Mouse (Mus musculus): ENCODE measurements around the gene Ap3d1. TPM values are rescaled to one million over a fixed set of nuclear protein-coding genes. Genes with fewer than 3 reads are reported as not detected.

The Ap3d1 gene
- total and polyA plus RNA-seq, 2 experiments from 2014 or later = 87.7 to 176 TPM

- no peak for TF ChIP-seq CTCF (IDR thresholded peaks at IDR 0.05; ENCODE audit: low read depth)
- Histone ChIP-seq H3K4me3 (ENCODE audit: low read depth, low read length) (no peak overlapping the region), H3K9me3 (ENCODE audit: low read length) (no peaks in the 10 kb centered on the region), H3K27me3 (ENCODE audit: insufficient read depth, low read length) (no peaks in the 10 kb centered on the region), H3K4me2 (ENCODE audit: low read depth) (peak overlapping the region; percentile 32), H3K9ac (no peak overlapping the region), H3K36me3 (ENCODE audit: insufficient read depth) (no peaks in the 10 kb centered on the region), H3K27ac (ENCODE audit: low read depth, low read length) (no peak overlapping the region), H3K4me1 (ENCODE audit: insufficient read depth) (peaks cover 12% of the 10 kb centered on the region)
- DNase-seq (peak; percentile 63), ATAC-seq (peak; percentile 23)
- 7% methylated on average over 6 of the region's 6 CpGs for WGBS
Measured at GRCm38 (mm10) chr10:80752079-80752625, 10.1 kb upstream of the Ap3d1 start.

GRCm38 (mm10) chr10:80751188-80751832 lies 9.2 kb upstream of the Ap3d1 start:
- peak; percentile 48 for TF ChIP-seq CTCF (IDR thresholded peaks at IDR 0.05; ENCODE audit: low read depth)
- H3K9ac ChIP-seq = no peak overlapping the region
- H3K4me3 ChIP-seq (ENCODE audit: low read depth, low read length) = no peak overlapping the region

DNA sequence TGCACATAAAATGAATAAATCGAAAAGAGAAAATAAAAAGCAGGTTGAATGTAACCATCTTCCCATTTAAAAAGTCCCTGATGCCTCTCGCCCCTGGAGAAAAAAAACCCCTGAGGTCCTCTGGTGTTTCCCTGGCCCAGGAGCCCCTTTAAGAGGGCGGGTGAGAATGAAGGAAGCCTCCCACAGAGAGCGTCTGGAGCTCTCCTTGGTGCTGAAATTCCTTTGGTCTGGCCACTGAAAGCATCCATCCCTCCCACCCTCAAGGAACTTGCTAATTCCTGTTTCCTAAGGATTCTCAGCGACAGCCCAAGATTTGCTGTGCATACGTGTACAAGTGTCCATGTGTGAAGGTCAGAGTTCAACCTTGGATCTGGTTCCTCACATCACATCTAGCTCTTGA lies 6.5 kb upstream of the Ap3d1 start:
- H3K4me2 ChIP-seq (ENCODE audit: low read depth) = no peak overlapping the region
- WGBS = 12% methylated on average over 6 of the region's 6 CpGs
- no peak for DNase-seq
- H3K36me3 ChIP-seq (ENCODE audit: insufficient read depth) = no peaks in the 10 kb centered on the region
- H3K9me3 ChIP-seq (ENCODE audit: low read length) = no peaks in the 10 kb centered on the region
- H3K27ac ChIP-seq (ENCODE audit: low read depth, low read length) = no peak overlapping the region
- H3K4me1 ChIP-seq (ENCODE audit: insufficient read depth) = no peaks in the 10 kb centered on the region
- no peaks in the 10 kb centered on the region for H3K27me3 ChIP-seq (ENCODE audit: insufficient read depth, low read length)
- H3K9ac ChIP-seq = no peak overlapping the region
- TF ChIP-seq CTCF (IDR thresholded peaks at IDR 0.05; ENCODE audit: low read depth) = no peak
- ATAC-seq = no peak
- no peak overlapping the region for H3K4me3 ChIP-seq (ENCODE audit: low read depth, low read length)

More at GRCm38 (mm10) chr10:80751188-80751832, 9.2 kb upstream of the Ap3d1 start:
- Histone ChIP-seq H3K9me3 (ENCODE audit: low read length) (no peaks in the 10 kb centered on the region), H3K4me1 (ENCODE audit: insufficient read depth) (peaks cover 3% of the 10 kb centered on the region), H3K27me3 (ENCODE audit: insufficient read depth, low read length) (no peaks in the 10 kb centered on the region), H3K4me2 (ENCODE audit: low read depth) (peak overlapping the region; percentile 32), H3K36me3 (ENCODE audit: insufficient read depth) (no peaks in the 10 kb centered on the region), H3K27ac (ENCODE audit: low read depth, low read length) (no peak overlapping the region)
- WGBS = 18% methylated on average over 16 of the region's 16 CpGs
- DNase-seq (no peak), ATAC-seq (no peak)

DNA sequence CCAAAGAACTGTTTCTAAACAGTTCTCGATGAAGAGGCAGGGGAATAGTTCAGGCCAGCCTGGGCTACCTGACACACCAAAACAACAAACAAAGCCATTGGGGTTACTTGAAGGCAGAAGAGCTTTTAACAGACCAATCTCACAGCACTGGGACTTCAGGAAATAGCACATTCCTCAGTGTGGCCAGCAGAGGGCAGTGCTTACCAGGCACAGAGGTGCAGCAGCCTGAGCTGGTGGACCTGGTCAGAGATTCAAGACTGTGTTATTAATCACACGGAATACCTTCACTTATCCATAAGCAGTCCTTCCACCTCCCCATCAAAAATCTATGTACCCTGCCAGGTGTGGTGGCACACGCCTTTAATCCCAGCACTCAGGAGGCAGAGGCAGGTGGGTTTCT lies 5.3 kb upstream of the Ap3d1 start:
- peaks cover 3% of the 10 kb centered on the region; the same call in 1 of the 2 replicates for H3K4me1 ChIP-seq (ENCODE audit: insufficient read depth)
- H3K4me3 ChIP-seq (ENCODE audit: low read depth, low read length) = no peak overlapping the region
- WGBS = 13% methylated on average over 3 of the region's 3 CpGs
- H3K9ac ChIP-seq = no peak overlapping the region
- ATAC-seq = peak; percentile 40; the same call in 1 of the 2 replicates
- H3K4me2 ChIP-seq (ENCODE audit: low read depth) = no peak overlapping the region
- TF ChIP-seq CTCF (IDR thresholded peaks at IDR 0.05; ENCODE audit: low read depth) = peak; percentile 93
- H3K27ac ChIP-seq (ENCODE audit: low read depth, low read length) = no peak overlapping the region
- no peaks in the 10 kb centered on the region for H3K27me3 ChIP-seq (ENCODE audit: insufficient read depth, low read length)
- DNase-seq = peak; percentile 71
- no peaks in the 10 kb centered on the region for H3K36me3 ChIP-seq (ENCODE audit: insufficient read depth)
- no peaks in the 10 kb centered on the region for H3K9me3 ChIP-seq (ENCODE audit: low read length)

GRCm38 (mm10) chr10:80744262-80744661 lies 2.2 kb upstream of the Ap3d1 start:
- H3K9ac ChIP-seq = no peak overlapping the region
- H3K4me1 ChIP-seq (ENCODE audit: insufficient read depth) = peaks cover 19% of the 10 kb centered on the region
- 43% methylated on average over 5 of the region's 5 CpGs for WGBS
- no peaks in the 10 kb centered on the region for H3K9me3 ChIP-seq (ENCODE audit: low read length)
- DNase-seq (no peak), ATAC-seq (no peak)
- H3K27me3 ChIP-seq (ENCODE audit: insufficient read depth, low read length) = no peaks in the 10 kb centered on the region
- H3K4me2 ChIP-seq (ENCODE audit: low read depth) = no peak overlapping the region
- no peak overlapping the region for H3K4me3 ChIP-seq (ENCODE audit: low read depth, low read length)
- TF ChIP-seq CTCF (IDR thresholded peaks at IDR 0.05; ENCODE audit: low read depth) = no peak
- H3K36me3 ChIP-seq (ENCODE audit: insufficient read depth) = no peaks in the 10 kb centered on the region
- no peak overlapping the region for H3K27ac ChIP-seq (ENCODE audit: low read depth, low read length)

DNA sequence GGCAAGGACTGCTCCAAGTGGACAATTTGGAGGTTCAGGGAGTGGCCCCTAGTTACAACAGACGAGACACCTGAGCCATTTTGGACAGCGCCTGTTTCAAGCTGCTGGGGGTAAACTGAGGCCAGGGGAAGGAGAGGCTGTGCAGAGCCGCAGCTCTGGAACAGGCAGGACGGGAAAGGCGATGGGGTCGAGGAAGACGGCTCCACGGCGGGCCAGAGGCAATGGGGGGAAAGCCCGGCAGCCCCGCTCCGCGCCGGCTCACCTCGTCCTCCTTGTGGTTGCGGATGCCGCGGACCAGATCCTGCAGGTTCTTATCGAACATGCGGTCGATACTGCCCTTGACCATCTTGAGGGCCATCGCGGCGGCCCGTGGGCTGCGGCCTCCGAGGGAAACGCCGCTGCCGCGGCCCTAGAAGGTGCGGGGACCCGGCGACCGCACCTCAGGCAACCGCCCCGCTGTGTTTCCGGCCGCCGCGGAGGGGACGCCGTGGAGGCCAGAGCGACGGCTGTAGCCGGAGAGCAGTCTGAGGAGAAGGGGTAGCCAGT lies 357 bp downstream of the Ap3d1 start:
- H3K36me3 ChIP-seq (ENCODE audit: insufficient read depth) = no peaks in the 10 kb centered on the region; the same call in 1 of the 2 replicates
- no peaks in the 10 kb centered on the region for H3K9me3 ChIP-seq (ENCODE audit: low read length)
- no peaks in the 10 kb centered on the region for H3K27me3 ChIP-seq (ENCODE audit: insufficient read depth, low read length)
- H3K4me3 ChIP-seq (ENCODE audit: low read depth, low read length) = peak overlapping the region; percentile 99
- DNase-seq (no peak), ATAC-seq (no peak)
- TF ChIP-seq CTCF (IDR thresholded peaks at IDR 0.05; ENCODE audit: low read depth) = no peak
- H3K27ac ChIP-seq (ENCODE audit: low read depth, low read length) = peak overlapping the region; percentile 84
- H3K9ac ChIP-seq = peak overlapping the region; percentile 98
- WGBS = 0% methylated on average over 45 of the region's 46 CpGs
- peak overlapping the region; percentile 88 for H3K4me2 ChIP-seq (ENCODE audit: low read depth)
- H3K4me1 ChIP-seq (ENCODE audit: insufficient read depth) = peaks cover 19% of the 10 kb centered on the region

GRCm38 (mm10) chr10:80741146-80741545 lies 918 bp downstream of the Ap3d1 start:
- 34% methylated on average over 5 of the region's 5 CpGs for WGBS
- no peak for ATAC-seq

More at GRCm38 (mm10) chr10:80741146-80741545, 918 bp downstream of the Ap3d1 start:
- TF ChIP-seq CTCF (IDR thresholded peaks at IDR 0.05; ENCODE audit: low read depth) = no peak
- H3K9ac ChIP-seq = peak overlapping the region; percentile 98
- peak overlapping the region; percentile 99 for H3K4me3 ChIP-seq (ENCODE audit: low read depth, low read length)
- peak overlapping the region; percentile 84; the same call in 1 of the 2 replicates for H3K27ac ChIP-seq (ENCODE audit: low read depth, low read length)
- H3K27me3 ChIP-seq (ENCODE audit: insufficient read depth, low read length) = no peaks in the 10 kb centered on the region
- DNase-seq = no peak
- no peaks in the 10 kb centered on the region; the same call in 1 of the 2 replicates for H3K36me3 ChIP-seq (ENCODE audit: insufficient read depth)
- no peaks in the 10 kb centered on the region for H3K9me3 ChIP-seq (ENCODE audit: low read length)
- peaks cover 19% of the 10 kb centered on the region for H3K4me1 ChIP-seq (ENCODE audit: insufficient read depth)
- H3K4me2 ChIP-seq (ENCODE audit: low read depth) = peak overlapping the region; percentile 88

Measured in forebrain, postnatal 0 days (tissue).